ENCODE assay signal across 8 mouse cellular contexts in genomic region chr16:35982902-35983516, GRCm38 (mm10). TPM values are rescaled to one million over a fixed set of nuclear protein-coding genes. Genes with fewer than 3 reads are reported as not detected.
DNase-seq lines count a peak whose midpoint lies in the region; ATAC-seq and TF ChIP-seq lines count a peak whose summit lies in the region.

No protein-coding gene starts in this region.

- DNase-seq in 3134 (ENCODE audit: extremely low read depth, insufficient read length, low spot score): peak; percentile 94
- DNase-seq in adrenal gland, postnatal 36 days: peak; percentile 94 to 98
- peak; percentile 97 for DNase-seq in heart, adult 2 months
- DNase-seq in kidney, adult 8-10 months: peak; percentile 87 to 89
- peak; percentile 88 to 94 for DNase-seq in spleen, postnatal 10 days (ENCODE audit: low spot score in 2 of 2)

- peak; percentile 92 for ATAC-seq in embryonic facial prominence, embryonic 13.5 days (ENCODE audit: insufficient number of reproducible peaks, insufficient read depth, low FRiP score, low TSS enrichment, low read depth)
- ATAC-seq in limb, embryonic 13.5 days (ENCODE audit: low FRiP score, low read depth): peak; percentile 94
- peak; percentile 96 for ATAC-seq in midbrain, embryonic 16.5 days

- H3K9me3 ChIP-seq in embryonic facial prominence, embryonic 13.5 days: peaks cover 3% of the 10 kb centered on the region; the same call in 1 of the 2 replicates
- H3K9me3 ChIP-seq in limb, embryonic 13.5 days: peaks cover 3% of the 10 kb centered on the region; the same call in 1 of the 2 replicates
- no peaks in the 10 kb centered on the region for H3K9me3 ChIP-seq in midbrain, embryonic 16.5 days (replicated peaks; ENCODE audit: control insufficient read depth, low read length, poor library complexity, severe bottlenecking)

- peak; percentile 73 for TF ChIP-seq POLR2A in heart, adult 2 months (IDR thresholded peaks at IDR 0.05; ENCODE audit: insufficient read depth, low read depth, low read length)

- H3K79me2 ChIP-seq in heart, adult 2 months (replicated peaks; ENCODE audit: control insufficient read depth, insufficient read depth, low read length): peaks cover 2% of the 10 kb centered on the region; the same call in 1 of the 2 replicates

- peaks cover 16% of the 10 kb centered on the region for H3K4me1 ChIP-seq in embryonic facial prominence, embryonic 13.5 days
- H3K4me1 ChIP-seq in heart, adult 2 months (ENCODE audit: control insufficient read depth, insufficient read depth, low read length): peaks cover 3% of the 10 kb centered on the region
- peaks cover 10% of the 10 kb centered on the region; the same call in 1 of the 2 replicates for H3K4me1 ChIP-seq in limb, embryonic 13.5 days
- H3K4me1 ChIP-seq in midbrain, embryonic 16.5 days (ENCODE audit: control insufficient read depth, insufficient read depth, low read length): peaks cover 17% of the 10 kb centered on the region

- no peaks in the 10 kb centered on the region for H3K27me3 ChIP-seq in embryonic facial prominence, embryonic 13.5 days
- H3K27me3 ChIP-seq in heart, adult 2 months (ENCODE audit: control insufficient read depth, insufficient read depth, low read length): no peaks in the 10 kb centered on the region
- H3K27me3 ChIP-seq in limb, embryonic 13.5 days: no peaks in the 10 kb centered on the region
- no peaks in the 10 kb centered on the region for H3K27me3 ChIP-seq in midbrain, embryonic 16.5 days (ENCODE audit: control insufficient read depth, insufficient read depth, low read depth, low read length)

- H3K4me3 ChIP-seq in embryonic facial prominence, embryonic 13.5 days: peak overlapping the region; percentile 85
- H3K4me3 ChIP-seq in heart, adult 2 months: peak overlapping the region; percentile 87
- peak overlapping the region; percentile 86 for H3K4me3 ChIP-seq in limb, embryonic 13.5 days
- peak overlapping the region; percentile 91 for H3K4me3 ChIP-seq in midbrain, embryonic 16.5 days (ENCODE audit: low read depth, low read length)

- peak overlapping the region; percentile 99 for H3K27ac ChIP-seq in embryonic facial prominence, embryonic 13.5 days
- H3K27ac ChIP-seq in heart, adult 2 months: peak overlapping the region; percentile 96
- peak overlapping the region; percentile 99 for H3K27ac ChIP-seq in limb, embryonic 13.5 days
- H3K27ac ChIP-seq in midbrain, embryonic 16.5 days (ENCODE audit: low read length): peak overlapping the region; percentile 99

- peak overlapping the region; percentile 94 for H3K9ac ChIP-seq in embryonic facial prominence, embryonic 13.5 days
- H3K9ac ChIP-seq in heart, adult 2 months (ENCODE audit: low read depth, low read length): peak overlapping the region; percentile 93
- peak overlapping the region; percentile 93 for H3K9ac ChIP-seq in limb, embryonic 13.5 days
- peak overlapping the region; percentile 96 for H3K9ac ChIP-seq in midbrain, embryonic 16.5 days (ENCODE audit: low read depth, low read length)

- H3K4me2 ChIP-seq in embryonic facial prominence, embryonic 13.5 days: peak overlapping the region; percentile 70
- peak overlapping the region; percentile 76 for H3K4me2 ChIP-seq in limb, embryonic 13.5 days (replicated peaks)
- peak overlapping the region; percentile 70 for H3K4me2 ChIP-seq in midbrain, embryonic 16.5 days (ENCODE audit: low read length)

- intact Hi-C loops in heart, adult 2 months (cut with DNase I): loop anchor here (2.0 kb wide), 1 partner anchor 58 kb away; the partner anchor contains the start of gene Wdr5b

- TF ChIP-seq CTCF in heart, adult 2 months (IDR thresholded peaks at IDR 0.05): no peak

- no peaks in the 10 kb centered on the region for H3K36me3 ChIP-seq in embryonic facial prominence, embryonic 13.5 days
- H3K36me3 ChIP-seq in heart, adult 2 months (ENCODE audit: control insufficient read depth, insufficient read depth, low read length): peaks cover 2% of the 10 kb centered on the region
- H3K36me3 ChIP-seq in limb, embryonic 13.5 days: no peaks in the 10 kb centered on the region
- no peaks in the 10 kb centered on the region for H3K36me3 ChIP-seq in midbrain, embryonic 16.5 days (ENCODE audit: control insufficient read depth, insufficient read depth, low read length)

- WGBS in embryonic facial prominence, embryonic 13.5 days: under 1% methylated on average over 47 of the region's 54 CpGs
- WGBS in heart, adult 2 months: under 1% methylated on average over 52 of the region's 54 CpGs
- under 1% methylated on average over 52 of the region's 54 CpGs for WGBS in limb, embryonic 13.5 days
- under 1% methylated on average over 51 of the region's 54 CpGs for WGBS in midbrain, embryonic 16.5 days

- no peak for TF ChIP-seq EP300 in heart, adult 2 months (IDR thresholded peaks at IDR 0.05; ENCODE audit: insufficient read depth, low read depth, low read length)

RNA-seq across cellular contexts. Expression of gene Kpna1, which starts 4.5 kb away (rescaled TPM):
- 10 to 100 TPM; 70.0 to 85.0 TPM for total RNA-seq in adrenal gland, postnatal 36 days (2021)
- polyA plus RNA-seq in embryonic facial prominence, embryonic 13.5 days (2015; fragmentation: Nextera tagmentation; extraction: Ambion mirVana): 38.9 and 39.9 TPM in 2 replicates
- total RNA-seq in heart, adult 2 months (2021): 100 to 1,000 TPM; 112 to 128 TPM
- 18.7 and 40.3 TPM in 2 replicates for polyA plus RNA-seq in heart, adult 2 months (2012; rRNA removed)
- polyA plus RNA-seq in limb, embryonic 13.5 days (2015; fragmentation: Nextera tagmentation; extraction: Ambion mirVana): 37.2 and 41.6 TPM in 2 replicates
- 85.1 and 91.0 TPM in 2 replicates for polyA plus RNA-seq in midbrain, embryonic 16.5 days (2015; fragmentation: Nextera tagmentation; extraction: Ambion mirVana)

RNA-seq across cellular contexts. Expression of gene Dtx3l, which starts 44.1 kb away (rescaled TPM):
- 10 to 100 TPM in 1 of 2 experiments, 1 to 10 TPM in 1; 9.1 to 10.9 TPM for total RNA-seq in adrenal gland, postnatal 36 days (2021)
- polyA plus RNA-seq in embryonic facial prominence, embryonic 13.5 days (2015; fragmentation: Nextera tagmentation; extraction: Ambion mirVana): 2.1 and 3.5 TPM in 2 replicates
- 1 to 10 TPM; 8.6 to 8.9 TPM for total RNA-seq in heart, adult 2 months (2021)
- polyA plus RNA-seq in heart, adult 2 months (2012; rRNA removed): 5.9 and 8.9 TPM in 2 replicates
- 2.9 and 3.1 TPM in 2 replicates for polyA plus RNA-seq in limb, embryonic 13.5 days (2015; fragmentation: Nextera tagmentation; extraction: Ambion mirVana)
- polyA plus RNA-seq in midbrain, embryonic 16.5 days (2015; fragmentation: Nextera tagmentation; extraction: Ambion mirVana): 1.3 and 1.4 TPM in 2 replicates

RNA-seq across cellular contexts. Expression of gene Parp9, which starts 44.7 kb away (rescaled TPM):
- 10 to 100 TPM; 15.0 to 16.2 TPM for total RNA-seq in adrenal gland, postnatal 36 days (2021)
- 3.3 and 5.1 TPM in 2 replicates for polyA plus RNA-seq in embryonic facial prominence, embryonic 13.5 days (2015; fragmentation: Nextera tagmentation; extraction: Ambion mirVana)
- 1 to 10 TPM; 9.3 to 9.8 TPM for total RNA-seq in heart, adult 2 months (2021)
- 6.5 and 11.1 TPM in 2 replicates for polyA plus RNA-seq in heart, adult 2 months (2012; rRNA removed)
- 4.5 and 4.8 TPM in 2 replicates for polyA plus RNA-seq in limb, embryonic 13.5 days (2015; fragmentation: Nextera tagmentation; extraction: Ambion mirVana)
- polyA plus RNA-seq in midbrain, embryonic 16.5 days (2015; fragmentation: Nextera tagmentation; extraction: Ambion mirVana): 1.8 TPM in 2 replicates

RNA-seq across cellular contexts. Expression of gene Wdr5b, which starts 58.0 kb away (rescaled TPM):
- 1 to 10 TPM; 4.2 TPM for total RNA-seq in adrenal gland, postnatal 36 days (2021)
- 14.0 and 14.9 TPM in 2 replicates for polyA plus RNA-seq in embryonic facial prominence, embryonic 13.5 days (2015; fragmentation: Nextera tagmentation; extraction: Ambion mirVana)
- total RNA-seq in heart, adult 2 months (2021): 1 to 10 TPM; 2.7 to 2.8 TPM
- polyA plus RNA-seq in heart, adult 2 months (2012; rRNA removed): 1.8 and 2.5 TPM in 2 replicates
- 11.1 and 11.4 TPM in 2 replicates for polyA plus RNA-seq in limb, embryonic 13.5 days (2015; fragmentation: Nextera tagmentation; extraction: Ambion mirVana)
- 13.0 and 14.7 TPM in 2 replicates for polyA plus RNA-seq in midbrain, embryonic 16.5 days (2015; fragmentation: Nextera tagmentation; extraction: Ambion mirVana)

Comparison
In these comparisons a context has a peak if more than half of its experiments do, and no peak if none do; other contexts are left out.
1. Peak in every context shown above with its lines: DNase-seq, ATAC-seq, H3K4me3 ChIP-seq and H3K27ac ChIP-seq.